Mouse (Mus musculus) lung, postnatal 25 days (tissue): ENCODE results near the gene Recql5.
A peak's percentile ranks its signal among the peaks of the same experiment; 100 is the strongest.

ENCODE experiments used
- DNase-seq: peaks from one replicate; pipeline ENCODE4 v3.0.0; 2022; ENCODE audit warnings: low spot score

Gene Recql5

GRCm38 (mm10) chr11:115901338-115902161 lies 31.7 kb downstream of the Recql5 start:
- DNase-seq, result no peak

- no peak for DNase-seq
Measured at GRCm38 (mm10) chr11:115900561-115901337, 32.5 kb downstream of the Recql5 start.

- peak; percentile 76 for DNase-seq
Measured at GRCm38 (mm10) chr11:115899486-115900266, 33.6 kb downstream of the Recql5 start, which contains the start of gene Smim5. Smim5 (plus strand) TSS chr11:115899966.

- DNase-seq, result peak; percentile 28
Measured at GRCm38 (mm10) chr11:115898886-115899285, 34.4 kb downstream of the Recql5 start.

GRCm38 (mm10) chr11:115898446-115898845 lies 34.8 kb downstream of the Recql5 start:
- no peak for DNase-seq

- no peak for DNase-seq
Measured at GRCm38 (mm10) chr11:115894755-115895520, 38.3 kb downstream of the Recql5 start.

GRCm38 (mm10) chr11:115893071-115893470 lies 40.2 kb downstream of the Recql5 start:
- DNase-seq, result no peak

- DNase-seq, result no peak
Measured at GRCm38 (mm10) chr11:115892213-115892612, 41.1 kb downstream of the Recql5 start.

GRCm38 (mm10) chr11:115889159-115889558 lies 44.1 kb downstream of the Recql5 start:
- no peak for DNase-seq

- no peak for DNase-seq
Measured at GRCm38 (mm10) chr11:115888020-115888419, 45.3 kb downstream of the Recql5 start.

- DNase-seq, result no peak
Measured at GRCm38 (mm10) chr11:115886446-115886845, 46.8 kb downstream of the Recql5 start.

GRCm38 (mm10) chr11:115885281-115885680 lies 48.0 kb downstream of the Recql5 start:
- DNase-seq, result no peak

GRCm38 (mm10) chr11:115884361-115884760 lies 48.9 kb downstream of the Recql5 start:
- DNase-seq, result no peak

- DNase-seq, result no peak
Measured at GRCm38 (mm10) chr11:115883251-115883650, 50.0 kb downstream of the Recql5 start.

- peak; percentile 48 for DNase-seq
Measured at GRCm38 (mm10) chr11:115881002-115881401, 52.3 kb downstream of the Recql5 start.

GRCm38 (mm10) chr11:115878071-115878470 lies 55.2 kb downstream of the Recql5 start:
- DNase-seq, result no peak

GRCm38 (mm10) chr11:115877174-115877755 lies 56.0 kb downstream of the Recql5 start:
- DNase-seq, result no peak

- DNase-seq, result no peak
Measured at GRCm38 (mm10) chr11:115876438-115876837, 56.8 kb downstream of the Recql5 start.

- DNase-seq, result no peak
Measured at GRCm38 (mm10) chr11:115875935-115876334, 57.3 kb downstream of the Recql5 start.

GRCm38 (mm10) chr11:115872437-115872836 lies 60.8 kb downstream of the Recql5 start:
- no peak for DNase-seq

- DNase-seq, result peak; percentile 48
Measured at GRCm38 (mm10) chr11:115869393-115869792, 63.9 kb downstream of the Recql5 start.
